Mouse (Mus musculus): ENCODE measurements around the gene Zfp541.
A peak's percentile ranks its signal among the peaks of the same experiment; 100 is the strongest.

GRCm38 (mm10) chr7:16098021-16099017 lies 36.7 kb downstream of the Zfp541 start, which contains the start of gene Napa:
- TF ChIP-seq CTCF (IDR thresholded peaks at IDR 0.05; ENCODE audit: borderline replicate concordance, insufficient read depth, low read depth, low read length) (peak; percentile 57; the same call in 1 of the 2 replicates), POLR2A (IDR thresholded peaks at IDR 0.05; ENCODE audit: borderline replicate concordance, insufficient read depth, low read length) (peak; percentile 96)
